Mouse (Mus musculus): ENCODE data around the gene Anapc5.

- TF ChIP-seq EP300 (IDR thresholded peaks at IDR 0.05; ENCODE audit: low read depth): no peak
- no peak for TF ChIP-seq CTCF (IDR thresholded peaks at IDR 0.05; ENCODE audit: low read depth)
Measured at GRCm38 (mm10) chr5:122770304-122770703, 50.8 kb downstream of the Anapc5 start.
